Mouse (Mus musculus) lung, postnatal 0 days (tissue): ENCODE measurements around the gene Nrxn2.

ENCODE experiments used
- CTCF ChIP-seq: IDR thresholded peaks from 2 replicates; pipeline ENCODE4 v1.5.1; 2016; ENCODE audit warnings: antibody characterized with exemption, mild to moderate bottlenecking
- EP300 ChIP-seq: IDR thresholded peaks from 2 replicates; pipeline ENCODE4 v1.6.1; 2016; ENCODE audit warnings: antibody characterized with exemption, mild to moderate bottlenecking, control low read depth

- TF ChIP-seq CTCF, result no peak
- TF ChIP-seq EP300, result no peak
These were observed 135.5 kb downstream of the Nrxn2 start for GRCm38 (mm10) chr19:6553819-6554582.
